Mouse (Mus musculus) hindbrain, embryonic 16.5 days (tissue): ENCODE measurements around the gene Rnase1. TPM values are rescaled to one million over a fixed set of nuclear protein-coding genes. Genes with fewer than 3 reads are reported as not detected.
"Not testable (repeated sequence)": the region's sequence is repeated elsewhere in the genome, so short reads cannot be mapped to it uniquely, and the experiment has no call there.

Experiments
- ATAC-seq: fragments of 200-750 bp; cut with Nextera tagmentation; 2 replicates; pipeline ENCODE4 v1.8.0; 2017; ENCODE audit warnings: moderate TSS enrichment, moderate library complexity
- H3K27ac ChIP-seq: fragments of 300-500 bp; sonication (generic); 2 replicates; pipeline ENCODE4 v1.5.1; 2014; ENCODE audit warnings: low read depth, mild to moderate bottlenecking, control low read depth, low read length, moderate library complexity
- H3K27me3 ChIP-seq: fragments of 300-500 bp; sonication (generic); replicated peaks from 2 replicates; pipeline ENCODE4 v1.6.1; 2014; ENCODE audit warnings: low read length; ENCODE audit not compliant: control insufficient read depth, insufficient read depth
- H3K36me3 ChIP-seq: fragments of 300-500 bp; sonication (generic); 2 replicates; pipeline ENCODE4 v1.6.1; 2014; ENCODE audit warnings: mild to moderate bottlenecking, low read length, moderate library complexity, mixed read lengths; ENCODE audit not compliant: control insufficient read depth, insufficient read depth
- H3K4me1 ChIP-seq: fragments of 300-500 bp; sonication (generic); 2 replicates; pipeline ENCODE4 v1.6.1; 2014; ENCODE audit warnings: low read depth, low read length; ENCODE audit not compliant: control insufficient read depth, insufficient read depth
- H3K4me2 ChIP-seq: fragments of 300-500 bp; sonication (generic); 2 replicates; pipeline ENCODE4 v1.6.1; 2014; ENCODE audit warnings: mild to moderate bottlenecking, low read length, control low read depth, moderate library complexity
- H3K4me3 ChIP-seq: fragments of 300-500 bp; sonication (generic); 2 replicates; pipeline ENCODE4 v1.5.1; 2014; ENCODE audit warnings: mild to moderate bottlenecking, low read length, control low read depth, moderate library complexity
- H3K9ac ChIP-seq: fragments of 300-500 bp; sonication (generic); 2 replicates; pipeline ENCODE4 v1.6.1; 2014; ENCODE audit warnings: low read depth, mild to moderate bottlenecking, control low read depth, low read length, moderate library complexity
- H3K9me3 ChIP-seq: fragments of 300-500 bp; sonication (generic); 2 replicates; pipeline ENCODE4 v1.6.1; 2014; ENCODE audit warnings: mild to moderate bottlenecking, low read length, moderate library complexity; ENCODE audit not compliant: control insufficient read depth
- WGBS: fragments of 180-500 bp; shearing (Covaris S2); extraction: QIAGEN DNeasy Blood & Tissue Kit; methylation state at CpG from one replicate; pipeline ENCODE4 v1.1.7; 2014; 5-methylcytosine and 5-hydroxymethylcytosine counted together
- polyA plus RNA-seq: library from polyadenylated mRNA; unstranded; fragments of >200 nt; fragmentation: Nextera tagmentation; extraction: Ambion mirVana; gene quantifications from 2 replicates; pipeline ENCODE4 v1.2.1, GENCODE M21; 2015

Gene Rnase1
- polyA plus RNA-seq, 1 experiment from 2014 or later: 0.84 TPM

DNA sequence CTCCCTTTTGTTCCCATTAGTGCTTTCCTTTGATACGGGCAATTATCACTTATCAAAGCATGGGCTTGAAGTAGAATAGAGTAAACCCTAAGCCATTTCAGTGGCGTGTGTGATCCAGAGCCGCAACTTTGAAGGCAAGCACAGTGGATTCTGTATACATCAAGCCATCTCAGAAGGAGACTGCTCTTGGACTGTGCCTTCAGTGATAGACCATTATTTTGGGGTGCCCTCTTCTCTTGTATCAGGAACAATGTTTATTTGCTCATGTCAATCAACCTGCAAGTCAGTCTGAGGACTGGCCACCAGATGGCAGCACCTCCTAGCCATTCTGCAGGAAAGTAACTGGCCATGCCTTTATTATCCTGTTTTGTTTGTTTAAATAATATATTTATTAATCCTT, 43.4 kb downstream of the Rnase1 start:
- Histone ChIP-seq H3K27ac (no peak overlapping the region), H3K9ac (no peak overlapping the region), H3K4me1 (no peaks in the 10 kb centered on the region), H3K27me3 (no peaks in the 10 kb centered on the region), H3K36me3 (no peaks in the 10 kb centered on the region), H3K9me3 (no peaks in the 10 kb centered on the region), H3K4me2 (no peak overlapping the region), H3K4me3 (no peak overlapping the region)
- WGBS: 48% methylated on average over 3 of the region's 3 CpGs
- ATAC-seq: peak; percentile 51; the same call in 1 of the 2 replicates

DNA sequence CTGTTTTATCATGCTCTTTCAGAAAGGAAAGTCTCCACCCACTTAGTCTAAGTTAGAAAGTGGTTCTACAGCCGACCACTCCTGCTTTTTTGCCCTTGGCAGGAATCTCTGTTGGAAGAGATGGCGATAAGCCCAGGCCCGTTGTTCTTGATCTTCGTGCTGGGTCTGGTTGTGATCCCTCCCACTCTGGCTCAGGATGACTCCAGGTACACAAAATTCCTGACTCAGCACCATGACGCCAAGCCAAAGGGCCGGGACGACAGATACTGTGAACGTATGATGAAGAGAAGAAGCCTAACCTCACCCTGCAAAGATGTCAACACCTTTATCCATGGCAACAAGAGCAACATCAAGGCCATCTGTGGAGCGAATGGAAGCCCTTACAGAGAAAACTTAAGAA, 45.3 kb downstream of the Rnase1 start:
- Histone ChIP-seq H3K27me3 (no peaks in the 10 kb centered on the region), H3K27ac (no peak overlapping the region), H3K9me3 (no peaks in the 10 kb centered on the region), H3K4me1 (no peaks in the 10 kb centered on the region), H3K36me3 (no peaks in the 10 kb centered on the region), H3K4me3 (no peak overlapping the region), H3K9ac (no peak overlapping the region), H3K4me2 (no peak overlapping the region)
- WGBS: 80% methylated on average over 9 of the region's 9 CpGs
- no peak for ATAC-seq

DNA sequence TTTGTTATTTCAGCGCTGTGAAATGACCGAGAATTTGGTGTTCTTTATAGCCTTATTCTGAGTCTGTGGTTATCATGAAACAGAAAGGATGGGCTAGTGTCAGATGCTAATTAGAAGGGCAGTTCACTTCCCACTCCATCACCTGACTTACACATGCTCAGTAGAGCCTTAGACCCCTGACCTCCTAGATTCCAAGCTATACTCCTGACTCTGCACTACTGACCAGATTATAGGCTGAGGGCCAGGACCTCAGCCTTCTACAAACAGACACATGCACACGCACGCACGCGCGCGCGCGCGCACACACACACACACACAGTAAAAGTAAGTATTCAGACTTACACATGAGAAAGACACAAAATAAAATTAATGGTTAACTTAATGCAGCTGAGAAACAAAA, 47.7 kb downstream of the Rnase1 start:
- Histone ChIP-seq H3K27ac (no peak overlapping the region), H3K4me1 (no peaks in the 10 kb centered on the region), H3K4me2 (no peak overlapping the region), H3K36me3 (no peaks in the 10 kb centered on the region), H3K27me3 (no peaks in the 10 kb centered on the region), H3K9me3 (no peaks in the 10 kb centered on the region), H3K4me3 (no peak overlapping the region), H3K9ac (no peak overlapping the region)
- WGBS: 95% methylated on average over 11 of the region's 11 CpGs
- no peak for ATAC-seq

DNA sequence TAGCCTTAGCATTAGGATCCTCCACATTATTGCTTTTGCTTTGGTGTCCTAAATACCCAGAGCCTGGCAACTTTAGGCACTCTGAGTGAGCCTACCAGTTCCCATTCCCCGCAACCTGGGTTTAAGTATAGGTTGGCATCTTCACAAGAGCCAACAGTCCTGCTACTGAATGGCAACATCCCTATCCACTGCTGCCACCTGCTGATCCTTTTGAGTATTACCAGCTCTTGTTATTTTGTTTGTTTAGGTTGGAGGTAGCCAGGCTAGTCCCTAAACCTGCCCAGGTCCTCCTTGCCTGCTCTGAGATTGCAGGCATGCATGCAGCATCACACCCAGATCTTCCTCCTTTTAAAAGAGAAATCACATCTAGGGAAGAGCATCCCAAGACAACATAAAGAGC, 48.3 kb downstream of the Rnase1 start:
- not testable (repeated sequence) for H3K27ac ChIP-seq, H3K27me3 ChIP-seq, H3K4me1 ChIP-seq, H3K9ac ChIP-seq, H3K4me2 ChIP-seq, H3K9me3 ChIP-seq, H3K36me3 ChIP-seq, H3K4me3 ChIP-seq
- WGBS: 26% methylated on average over 1 of the region's 1 CpGs
- ATAC-seq: peak; percentile 71

DNA sequence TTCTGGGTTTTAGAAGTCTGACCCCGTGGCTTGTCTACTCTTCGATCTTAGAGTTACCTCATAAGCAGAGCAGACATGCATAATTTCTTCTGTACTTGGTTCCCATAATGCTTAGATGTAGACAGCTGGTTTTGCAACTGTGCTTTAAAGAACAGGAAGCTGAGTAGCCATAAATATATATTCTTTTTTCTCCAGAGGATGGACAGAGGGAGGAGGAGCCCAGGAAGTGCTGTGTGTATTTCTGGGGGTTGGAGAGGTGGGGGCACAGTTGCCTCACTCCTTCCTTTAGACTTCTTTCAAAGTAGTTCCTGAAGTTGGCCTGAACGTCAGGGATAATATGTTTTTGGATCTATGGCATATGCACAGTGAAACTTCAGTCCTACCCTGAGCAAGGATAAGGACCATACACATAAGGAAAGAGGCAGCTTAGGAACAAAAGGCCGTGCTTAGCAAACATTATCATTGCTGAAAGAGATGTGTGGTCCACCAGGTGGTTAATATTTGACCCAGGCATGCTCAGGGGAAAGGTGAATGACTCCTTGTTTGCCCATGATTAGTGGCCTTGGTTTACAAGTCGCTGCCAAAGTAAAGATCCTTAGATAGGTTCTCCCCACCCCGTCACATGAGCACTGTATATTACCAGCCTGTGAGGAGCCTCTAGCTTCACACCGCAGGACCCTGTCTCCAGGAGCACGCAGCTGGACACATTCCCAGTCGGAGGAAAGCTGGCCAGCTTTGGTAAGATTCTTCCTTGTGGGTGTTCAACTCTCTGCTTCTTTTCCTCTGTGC, 50.7 kb downstream of the Rnase1 start:
- Histone ChIP-seq H3K36me3 (no peaks in the 10 kb centered on the region), H3K9me3 (no peaks in the 10 kb centered on the region), H3K4me1 (no peaks in the 10 kb centered on the region), H3K27ac (no peak overlapping the region), H3K9ac (no peak overlapping the region), H3K4me3 (no peak overlapping the region), H3K27me3 (no peaks in the 10 kb centered on the region), H3K4me2 (no peak overlapping the region)
- ATAC-seq: no peak
- WGBS: 61% methylated on average over 9 of the region's 9 CpGs

Other genes with a start within 250 kb of the Rnase1 start
- gene Klhl33, start 249.3 kb downstream of the Rnase1 start, polyA plus RNA-seq: 4.2 and 4.3 TPM in 2 replicates
- gene Osgep, start 221.9 kb downstream of the Rnase1 start, polyA plus RNA-seq: 110 and 111 TPM in 2 replicates
- gene Apex1, start 221.8 kb downstream of the Rnase1 start, polyA plus RNA-seq: 158 and 167 TPM in 2 replicates
- gene Pip4p1, start 215.9 kb downstream of the Rnase1 start, polyA plus RNA-seq: 104 and 113 TPM in 2 replicates
- gene Pnp, start 215.7 kb downstream of the Rnase1 start, polyA plus RNA-seq: 23.4 and 24.0 TPM in 2 replicates
- not detected in 2 replicates for gene Gm49342, start 202.3 kb downstream of the Rnase1 start, polyA plus RNA-seq
- 0.56 and 0.98 TPM in 2 replicates for gene Pnp2, start 190.8 kb downstream of the Rnase1 start, polyA plus RNA-seq
- gene Rnase10, start 139.0 kb downstream of the Rnase1 start, polyA plus RNA-seq: 0.10 TPM in 2 replicates
- not detected in 2 replicates for gene Rnase9, start 104.9 kb downstream of the Rnase1 start, polyA plus RNA-seq
- gene Rnase11, start 96.6 kb downstream of the Rnase1 start, polyA plus RNA-seq: not detected in 2 replicates
- not detected in 2 replicates for gene Rnase12, start 89.1 kb downstream of the Rnase1 start, polyA plus RNA-seq
- gene Olfr750, start 72.3 kb downstream of the Rnase1 start, polyA plus RNA-seq: 0.03 TPM in 1 of 2 replicates, not detected in the other
- 18.2 and 19.8 TPM in 2 replicates for gene Rnase4, start 55.7 kb downstream of the Rnase1 start, polyA plus RNA-seq
- gene Ang, start 55.6 kb downstream of the Rnase1 start, polyA plus RNA-seq: 5.1 and 6.2 TPM in 2 replicates
- gene Eddm3b, start 32.4 kb downstream of the Rnase1 start, polyA plus RNA-seq: not detected in 2 replicates
- 0.84 and 0.93 TPM in 2 replicates for gene Rnase6, start 22.9 kb downstream of the Rnase1 start, polyA plus RNA-seq
- not detected in 2 replicates for gene Rnase2b, start 15.5 kb upstream of the Rnase1 start, polyA plus RNA-seq
- not detected in 2 replicates for gene Ang2, start 52.4 kb upstream of the Rnase1 start, polyA plus RNA-seq
- not detected in 2 replicates for gene Ear14, start 56.6 kb upstream of the Rnase1 start, polyA plus RNA-seq
- gene Rnase2a, start 109.3 kb upstream of the Rnase1 start, polyA plus RNA-seq: not detected in 2 replicates
- gene Gm7247, start 215.0 kb upstream of the Rnase1 start, polyA plus RNA-seq: not detected in 2 replicates